Mouse (Mus musculus) CH12.LX (cell line): ENCODE measurements at regions not wholly inside any gene's neighbourhood (a gene's known extent, or its start where the extent isn't known, plus 50 kb on each side); places are given as distances from the start of the nearest gene placed in this dataset.

Experiments used
- DNase-seq: peaks from one replicate; pipeline ENCODE4 v3.0.0-alpha.2; 2013; ENCODE audit errors: extremely low read depth
- H3K27ac ChIP-seq: 2 replicates; pipeline ENCODE4 v1.5.1; 2012; ENCODE audit warnings: low read depth, mild to moderate bottlenecking, control low read depth, moderate library complexity; ENCODE audit not compliant: insufficient read depth
- H3K27me3 ChIP-seq: replicated peaks from 2 replicates; pipeline ENCODE3; 2012; ENCODE audit warnings: inconsistent platforms
- H3K36me3 ChIP-seq, 2 experiments: replicated peaks in 1 of 2; 2 replicates each; pipeline versions ENCODE3 to v1.6.1; 2012; ENCODE audit warnings: inconsistent platforms in 1 of 2, low read length in 1 of 2, mild to moderate bottlenecking in 1 of 2, mixed read lengths in 1 of 2, moderate library complexity in 1 of 2; ENCODE audit not compliant: control insufficient read depth in 1 of 2, insufficient read depth in 1 of 2
- H3K4me1 ChIP-seq, 2 experiments: 2 replicates each; pipeline ENCODE4 v1.6.1; 2012; ENCODE audit warnings: inconsistent platforms in 1 of 2, moderate library complexity in 1 of 2; ENCODE audit not compliant: insufficient read depth in 2 of 2, control insufficient read depth in 1 of 2
- H3K4me2 ChIP-seq: 2 replicates; pipeline ENCODE4 v1.6.1; 2012; ENCODE audit warnings: low read depth, mild to moderate bottlenecking, control low read depth; ENCODE audit not compliant: poor library complexity, insufficient read depth, severe bottlenecking
- H3K4me3 ChIP-seq, 3 experiments: fragments of 150-350 bp in 1 of 3; sonication (generic) in 1 of 3; replicated peaks in 1 of 3; 2 replicates each; pipeline versions ENCODE3 to v1.5.1; 2011 to 2012; ENCODE audit warnings: low read depth in 2 of 3, low read length in 2 of 3, mild to moderate bottlenecking in 2 of 3, moderate library complexity in 2 of 3, control low read depth in 1 of 3, improper control_type of control experiment in 1 of 3, inconsistent platforms in 1 of 3, mixed read lengths in 1 of 3; ENCODE audit not compliant: poor library complexity in 1 of 3
- H3K79me2 ChIP-seq: replicated peaks from 2 replicates; pipeline ENCODE4 v1.6.1; 2012; ENCODE audit warnings: mild to moderate bottlenecking, moderate library complexity; ENCODE audit not compliant: control insufficient read depth, poor library complexity, insufficient read depth, severe bottlenecking; ENCODE audit errors: extremely low read depth
- H3K9ac ChIP-seq: 2 replicates; pipeline ENCODE4 v1.6.1; 2012; ENCODE audit warnings: low read depth, mild to moderate bottlenecking, control low read depth, moderate library complexity; ENCODE audit not compliant: insufficient read depth
- H3K9me3 ChIP-seq: replicated peaks from 2 replicates; pipeline ENCODE3; 2012; ENCODE audit warnings: low read length, inconsistent platforms, mixed read lengths
- CHD1 ChIP-seq: IDR thresholded peaks from 2 replicates; pipeline ENCODE4 v1.6.1; 2012; ENCODE audit warnings: low read depth, low read length, improper control_type of control experiment, inconsistent platforms
- CHD2 ChIP-seq: IDR thresholded peaks from 2 replicates; pipeline ENCODE4 v1.6.1; 2011; ENCODE audit warnings: low read length, improper control_type of control experiment
- EP300 ChIP-seq: IDR thresholded peaks from 2 replicates; pipeline ENCODE4 v1.6.1; 2011; ENCODE audit warnings: low read length, improper control_type of control experiment
- ETS1 ChIP-seq: conservative IDR thresholded peaks from 2 replicates; pipeline ENCODE4 v1.6.1; 2012; ENCODE audit warnings: low read depth, mild to moderate bottlenecking, inconsistent platforms, low read length, improper control_type of control experiment, moderate library complexity
- HCFC1 ChIP-seq: IDR thresholded peaks from 2 replicates; pipeline ENCODE4 v1.6.1; 2012; ENCODE audit warnings: low read depth, mild to moderate bottlenecking, inconsistent platforms, low read length, improper control_type of control experiment
- KAT2A ChIP-seq: IDR thresholded peaks from 2 replicates; pipeline ENCODE4 v1.6.1; 2012; ENCODE audit warnings: low read length, improper control_type of control experiment, inconsistent platforms; ENCODE audit not compliant: insufficient replicate concordance
- MEF2A ChIP-seq: IDR thresholded peaks from 2 replicates; pipeline ENCODE4 v1.6.1; 2014; ENCODE audit warnings: low read depth, mild to moderate bottlenecking, inconsistent platforms, low read length, improper control_type of control experiment, borderline replicate concordance
- MYC ChIP-seq: IDR thresholded peaks from 2 replicates; pipeline ENCODE4 v1.6.1; 2011; ENCODE audit warnings: low read depth, mild to moderate bottlenecking, improper control_type of control experiment, low read length
- NELFE ChIP-seq: IDR thresholded peaks from 2 replicates; pipeline ENCODE4 v1.6.1; 2011; ENCODE audit warnings: low read depth, low read length, improper control_type of control experiment
- NRF1 ChIP-seq: IDR thresholded peaks from 2 replicates; pipeline ENCODE4 v1.6.1; 2014; ENCODE audit warnings: low read depth, mild to moderate bottlenecking, inconsistent platforms, low read length, improper control_type of control experiment, moderate library complexity
- PAX5 ChIP-seq: IDR thresholded peaks from 2 replicates; pipeline ENCODE4 v1.6.1; 2012; ENCODE audit warnings: low read length, inconsistent platforms, mixed read lengths
- POLR2AphosphoS2 ChIP-seq: IDR thresholded peaks from 2 replicates; pipeline ENCODE4 v1.6.1; 2011; ENCODE audit warnings: low read depth, low read length, improper control_type of control experiment
- RAD21 ChIP-seq: IDR thresholded peaks from 2 replicates; pipeline ENCODE4 v1.6.1; 2011; ENCODE audit warnings: low read depth, mild to moderate bottlenecking, low read length, improper control_type of control experiment, moderate library complexity
- SIN3A ChIP-seq: IDR thresholded peaks from 2 replicates; pipeline ENCODE4 v1.6.1; 2012; ENCODE audit warnings: low read length, improper control_type of control experiment, inconsistent platforms
- SMC3 ChIP-seq: IDR thresholded peaks from 2 replicates; pipeline ENCODE4 v1.6.1; 2011; ENCODE audit warnings: low read depth, low read length, improper control_type of control experiment
- TBP ChIP-seq: conservative IDR thresholded peaks from 2 replicates; pipeline ENCODE4 v1.6.1; 2011; ENCODE audit warnings: low read depth, low read length, improper control_type of control experiment
- TCF12 ChIP-seq: IDR thresholded peaks from 2 replicates; pipeline ENCODE4 v1.6.1; 2014; ENCODE audit warnings: low read depth, mild to moderate bottlenecking, inconsistent platforms, low read length, improper control_type of control experiment
- USF2 ChIP-seq: conservative IDR thresholded peaks from 2 replicates; pipeline ENCODE4 v1.6.1; 2011; ENCODE audit warnings: low read depth, low read length, improper control_type of control experiment
- ZKSCAN1 ChIP-seq: IDR thresholded peaks from 2 replicates; pipeline ENCODE4 v1.6.1; 2012; ENCODE audit warnings: low read depth, inconsistent platforms, low read length, improper control_type of control experiment, borderline replicate concordance
- ZNF384 ChIP-seq: IDR thresholded peaks from 2 replicates; pipeline ENCODE4 v1.6.1; 2012; ENCODE audit warnings: low read depth, low read length, improper control_type of control experiment, inconsistent platforms
- dilution Hi-C: fragments of 300-500 bp; cut with MboI; formaldehyde crosslinking; loops from 2 replicates; pipeline ENCODE4 v1.14.3; 2020; ENCODE audit warnings: low sequenced_read_pairs; ENCODE audit not compliant: extremely low pct_unique_long_range_greater_than_20kb, extremely low pct_ligation_motif_present
- in situ Hi-C: fragments of 300-500 bp; cut with MboI; formaldehyde crosslinking; loops from 3 replicates; pipeline ENCODE4 v1.14.3; 2019; ENCODE audit warnings: low sequenced_read_pairs, low pct_ligation_motif_present, low pct_unique_long_range_greater_than_20kb, mixed read lengths

- H3K27ac ChIP-seq, result no peak overlapping the region
Measured at GRCm38 (mm10) chr17:48596406-48596805, 141.7 kb downstream of the Unc5cl start.

DNA sequence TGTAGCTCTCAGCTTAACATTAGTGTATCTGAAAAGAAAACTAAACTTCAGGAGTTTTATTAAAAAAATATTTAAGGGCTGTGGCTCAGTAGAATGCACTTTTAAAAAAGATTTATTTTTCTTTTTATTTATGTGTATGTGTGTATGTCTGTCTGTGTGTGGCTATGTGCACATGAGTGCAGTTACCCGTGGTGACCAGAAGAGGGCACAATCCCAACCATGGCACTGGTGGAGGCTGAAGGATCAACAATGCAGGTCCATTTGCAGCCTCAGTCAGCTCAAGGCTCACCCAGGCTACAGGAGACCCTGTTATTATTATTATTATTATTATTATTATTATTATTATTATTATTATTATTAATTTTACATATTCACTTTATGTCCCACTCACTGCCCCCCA is 142.6 kb downstream of the Unc5cl start:
- Histone ChIP-seq H3K36me3 (no peaks in the 10 kb centered on the region), H3K9me3 (peaks cover 76% of the 10 kb centered on the region), H3K9ac (no peak overlapping the region), H3K27me3 (no peaks in the 10 kb centered on the region), H3K4me1 (no peaks in the 10 kb centered on the region), H3K79me2 (no peaks in the 10 kb centered on the region), H3K27ac (no peak overlapping the region), H3K4me3 (no peak overlapping the region), H3K4me2 (no peak overlapping the region)
- in situ Hi-C loops, result no loop called here
- TF ChIP-seq PAX5, result no peak
- TF ChIP-seq POLR2AphosphoS2, result no peak
- TF ChIP-seq HCFC1, result no peak
- TF ChIP-seq MEF2A, result no peak
- no peak for DNase-seq
- dilution Hi-C loops, result no loop called here

More at GRCm38 (mm10) chr17:48596406-48596805, 141.7 kb downstream of the Unc5cl start:
- H3K4me2 ChIP-seq, result no peak overlapping the region
- H3K4me1 ChIP-seq, result no peaks in the 10 kb centered on the region
- peaks cover 77% of the 10 kb centered on the region for H3K9me3 ChIP-seq
- DNase-seq, result no peak
- H3K9ac ChIP-seq, result no peak overlapping the region
- in situ Hi-C loops (no loop called here), dilution Hi-C loops (no loop called here)
- H3K4me3 ChIP-seq, result no peak overlapping the region
- no peaks in the 10 kb centered on the region for H3K27me3 ChIP-seq
- TF ChIP-seq RAD21, result no peak
- no peak for TF ChIP-seq NELFE
- TF ChIP-seq CHD2, result no peak
- TF ChIP-seq MEF2A, result no peak
- no peak for TF ChIP-seq MYC
- no peak for TF ChIP-seq KAT2A
- no peak for TF ChIP-seq HCFC1
- TF ChIP-seq EP300, result no peak
- no peak for TF ChIP-seq ETS1
- TF ChIP-seq SMC3, result no peak
- no peak for TF ChIP-seq CHD1
- no peak for TF ChIP-seq USF2
- TF ChIP-seq, all 38 proteins: peak for 0
- no peaks in the 10 kb centered on the region for H3K79me2 ChIP-seq
- no peaks in the 10 kb centered on the region for H3K36me3 ChIP-seq

DNA sequence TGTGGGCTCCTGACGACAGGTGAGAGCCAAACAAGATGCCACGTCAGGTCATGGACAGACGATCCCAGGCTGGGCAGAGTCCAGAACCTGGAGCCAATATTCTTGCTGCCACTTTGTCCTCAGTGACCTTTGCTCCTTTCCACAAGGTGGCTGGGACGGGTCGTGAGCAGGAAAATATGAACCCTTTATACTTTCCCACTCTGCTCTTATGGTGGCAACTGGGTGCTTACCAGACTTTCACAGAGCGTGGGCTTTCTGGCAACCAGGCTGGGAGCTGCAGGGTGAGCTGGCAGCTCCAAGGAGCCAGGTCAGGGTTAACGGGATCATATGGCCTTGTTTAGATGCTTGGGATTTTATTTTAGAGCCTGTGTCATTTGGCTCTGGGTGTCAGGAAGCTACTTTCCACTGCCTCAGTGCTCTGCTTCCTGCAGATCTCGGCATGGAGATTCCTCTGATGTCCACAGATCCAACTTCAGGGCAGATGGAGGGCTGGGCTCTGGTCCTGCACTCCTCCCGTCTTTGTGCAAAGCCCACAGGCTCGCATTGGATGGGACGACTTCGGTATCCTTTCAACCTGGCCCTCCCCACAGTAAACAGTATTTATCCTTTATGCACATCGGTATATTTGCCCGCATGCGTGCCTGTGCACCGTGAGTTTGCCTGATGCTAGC is 143.9 kb downstream of the Unc5cl start:
- H3K79me2 ChIP-seq, result no peaks in the 10 kb centered on the region
- no peak for TF ChIP-seq HCFC1
- no peak for TF ChIP-seq ZKSCAN1
- TF ChIP-seq TCF12, result no peak
- TF ChIP-seq ZNF384, result no peak
- TF ChIP-seq NRF1, result no peak
- no peak for TF ChIP-seq SIN3A
- TF ChIP-seq TBP, result no peak
- no peak for TF ChIP-seq NELFE
- no peaks in the 10 kb centered on the region for H3K36me3 ChIP-seq
- dilution Hi-C loops (no loop called here), in situ Hi-C loops (no loop called here)
- no peak for DNase-seq
- H3K27me3 ChIP-seq, result no peaks in the 10 kb centered on the region
- no peaks in the 10 kb centered on the region for H3K4me1 ChIP-seq
- no peak overlapping the region for H3K4me3 ChIP-seq
- peaks cover 74% of the 10 kb centered on the region for H3K9me3 ChIP-seq
- H3K27ac ChIP-seq, result no peak overlapping the region
- H3K4me2 ChIP-seq, result no peak overlapping the region
- no peak overlapping the region for H3K9ac ChIP-seq
